Mouse (Mus musculus): ENCODE results near the gene Necap2. TPM values are rescaled to one million over a fixed set of nuclear protein-coding genes. Genes with fewer than 3 reads are reported as not detected.

The Necap2 gene
- polyA plus RNA-seq, 1 experiment from 2014 or later: 43.2 TPM

- H3K9ac ChIP-seq: no peak overlapping the region
- no peak for ATAC-seq (ENCODE audit: insufficient number of reproducible peaks, low FRiP score)
- 69% methylated on average over 4 of the region's 4 CpGs for WGBS
- peak overlapping the region; percentile 78 for H3K27ac ChIP-seq (ENCODE audit: poor library complexity, severe bottlenecking)
- H3K4me3 ChIP-seq: no peak overlapping the region
- 0 out of 2 replicates have a peak overlapping the region, but pooled peaks have one; percentile 9 for H3K4me2 ChIP-seq
- H3K27me3 ChIP-seq (replicated peaks): no peaks in the 10 kb centered on the region
- no peaks in the 10 kb centered on the region for H3K9me3 ChIP-seq (replicated peaks)
- peaks cover 54% of the 10 kb centered on the region for H3K4me1 ChIP-seq (replicated peaks)
- H3K36me3 ChIP-seq: peaks cover 55% of the 10 kb centered on the region
These were observed 4.0 kb downstream of the Necap2 start for GRCm38 (mm10) chr4:141074109-141074508.

GRCm38 (mm10) chr4:141073661-141074060 lies 4.5 kb downstream of the Necap2 start:
- peaks cover 58% of the 10 kb centered on the region for H3K4me1 ChIP-seq (replicated peaks)
- peak; percentile 49; the same call in 1 of the 2 replicates for ATAC-seq (ENCODE audit: insufficient number of reproducible peaks, low FRiP score)

GRCm38 (mm10) chr4:141072502-141072901 lies 5.7 kb downstream of the Necap2 start:
- no peaks in the 10 kb centered on the region for H3K27me3 ChIP-seq (replicated peaks)
- H3K36me3 ChIP-seq: peaks cover 71% of the 10 kb centered on the region
- 90% methylated on average over 11 of the region's 11 CpGs for WGBS
- no peaks in the 10 kb centered on the region for H3K9me3 ChIP-seq (replicated peaks)
- no peak overlapping the region for H3K9ac ChIP-seq
- H3K4me2 ChIP-seq: no peak overlapping the region
- no peak overlapping the region for H3K27ac ChIP-seq (ENCODE audit: poor library complexity, severe bottlenecking)
- peaks cover 68% of the 10 kb centered on the region for H3K4me1 ChIP-seq (replicated peaks)
- no peak overlapping the region for H3K4me3 ChIP-seq
- ATAC-seq (ENCODE audit: insufficient number of reproducible peaks, low FRiP score): no peak

More at GRCm38 (mm10) chr4:141073661-141074060, 4.5 kb downstream of the Necap2 start:
- Histone ChIP-seq H3K9me3 (replicated peaks) (no peaks in the 10 kb centered on the region), H3K27ac (ENCODE audit: poor library complexity, severe bottlenecking) (peak overlapping the region; percentile 78), H3K36me3 (peaks cover 60% of the 10 kb centered on the region), H3K4me2 (0 out of 2 replicates have a peak overlapping the region, but pooled peaks have one; percentile 9), H3K4me3 (no peak overlapping the region), H3K27me3 (replicated peaks) (no peaks in the 10 kb centered on the region), H3K9ac (no peak overlapping the region)
- 63% methylated on average over 9 of the region's 9 CpGs for WGBS

- H3K9me3 ChIP-seq (replicated peaks): no peaks in the 10 kb centered on the region
- H3K4me1 ChIP-seq (replicated peaks): peaks cover 54% of the 10 kb centered on the region
- H3K27me3 ChIP-seq (replicated peaks): no peaks in the 10 kb centered on the region
- H3K36me3 ChIP-seq: peaks cover 86% of the 10 kb centered on the region
- H3K9ac ChIP-seq: no peak overlapping the region
- no peak overlapping the region for H3K4me3 ChIP-seq
- no peak overlapping the region for H3K4me2 ChIP-seq
- 63% methylated on average over 4 of the region's 4 CpGs for WGBS
- no peak for ATAC-seq (ENCODE audit: insufficient number of reproducible peaks, low FRiP score)
- no peak overlapping the region for H3K27ac ChIP-seq (ENCODE audit: poor library complexity, severe bottlenecking)
These were observed 8.4 kb downstream of the Necap2 start for GRCm38 (mm10) chr4:141069731-141070130.

GRCm38 (mm10) chr4:141068655-141069054 lies 9.5 kb downstream of the Necap2 start:
- Histone ChIP-seq H3K27me3 (replicated peaks) (no peaks in the 10 kb centered on the region), H3K9me3 (replicated peaks) (no peaks in the 10 kb centered on the region), H3K36me3 (peaks cover 82% of the 10 kb centered on the region), H3K4me1 (replicated peaks) (peaks cover 43% of the 10 kb centered on the region), H3K4me2 (no peak overlapping the region), H3K27ac (ENCODE audit: poor library complexity, severe bottlenecking) (no peak overlapping the region), H3K9ac (no peak overlapping the region), H3K4me3 (no peak overlapping the region)
- ATAC-seq (ENCODE audit: insufficient number of reproducible peaks, low FRiP score): no peak
- 43% methylated on average over 8 of the region's 8 CpGs for WGBS

- no peak overlapping the region for H3K4me3 ChIP-seq
- peaks cover 34% of the 10 kb centered on the region for H3K4me1 ChIP-seq (replicated peaks)
- H3K27ac ChIP-seq (ENCODE audit: poor library complexity, severe bottlenecking): no peak overlapping the region; the same call in 1 of the 2 replicates
- H3K9me3 ChIP-seq (replicated peaks): no peaks in the 10 kb centered on the region
- 0 out of 2 replicates have a peak overlapping the region, but pooled peaks have one; percentile 22 for H3K9ac ChIP-seq
- no peak overlapping the region for H3K4me2 ChIP-seq
- WGBS: 87% methylated on average over 9 of the region's 9 CpGs
- H3K36me3 ChIP-seq: peaks cover 72% of the 10 kb centered on the region
- H3K27me3 ChIP-seq (replicated peaks): no peaks in the 10 kb centered on the region
- no peak for ATAC-seq (ENCODE audit: insufficient number of reproducible peaks, low FRiP score)
These were observed 10.6 kb downstream of the Necap2 start for GRCm38 (mm10) chr4:141067516-141068046.

- ATAC-seq (ENCODE audit: insufficient number of reproducible peaks, low FRiP score): no peak
- no peaks in the 10 kb centered on the region for H3K9me3 ChIP-seq (replicated peaks)
- H3K9ac ChIP-seq: 0 out of 2 replicates have a peak overlapping the region, but pooled peaks have one; percentile 22
- peaks cover 66% of the 10 kb centered on the region for H3K36me3 ChIP-seq
- no peaks in the 10 kb centered on the region for H3K27me3 ChIP-seq (replicated peaks)
- no peak overlapping the region for H3K4me3 ChIP-seq
- WGBS: 80% methylated on average over 12 of the region's 12 CpGs
- H3K4me2 ChIP-seq: no peak overlapping the region
- H3K4me1 ChIP-seq (replicated peaks): peaks cover 32% of the 10 kb centered on the region
- H3K27ac ChIP-seq (ENCODE audit: poor library complexity, severe bottlenecking): no peak overlapping the region
These were observed 11.2 kb downstream of the Necap2 start for GRCm38 (mm10) chr4:141066709-141067515.

GRCm38 (mm10) chr4:141065123-141065522 lies 13.0 kb downstream of the Necap2 start:
- H3K27me3 ChIP-seq (replicated peaks): no peaks in the 10 kb centered on the region
- H3K9ac ChIP-seq: no peak overlapping the region
- no peak overlapping the region for H3K27ac ChIP-seq (ENCODE audit: poor library complexity, severe bottlenecking)
- 7% methylated on average over 8 of the region's 8 CpGs for WGBS
- H3K9me3 ChIP-seq (replicated peaks): no peaks in the 10 kb centered on the region
- ATAC-seq (ENCODE audit: insufficient number of reproducible peaks, low FRiP score): no peak
- H3K4me1 ChIP-seq (replicated peaks): peaks cover 34% of the 10 kb centered on the region
- H3K4me2 ChIP-seq: no peak overlapping the region
- peaks cover 48% of the 10 kb centered on the region for H3K36me3 ChIP-seq
- no peak overlapping the region for H3K4me3 ChIP-seq

GRCm38 (mm10) chr4:141064104-141064659 lies 14.0 kb downstream of the Necap2 start:
- Histone ChIP-seq H3K4me2 (no peak overlapping the region), H3K4me1 (replicated peaks) (peaks cover 36% of the 10 kb centered on the region), H3K4me3 (no peak overlapping the region), H3K9me3 (replicated peaks) (no peaks in the 10 kb centered on the region), H3K27me3 (replicated peaks) (no peaks in the 10 kb centered on the region), H3K36me3 (peaks cover 38% of the 10 kb centered on the region), H3K27ac (ENCODE audit: poor library complexity, severe bottlenecking) (no peak overlapping the region), H3K9ac (0 out of 2 replicates have a peak overlapping the region, but pooled peaks have one; percentile 9)
- 74% methylated on average over 4 of the region's 4 CpGs for WGBS
- no peak for ATAC-seq (ENCODE audit: insufficient number of reproducible peaks, low FRiP score)

GRCm38 (mm10) chr4:141060426-141061301 lies 17.5 kb downstream of the Necap2 start, which contains the start of gene Crocc:
Gene Crocc (minus strand): TSS chr4:141060550.
- H3K27ac ChIP-seq (ENCODE audit: poor library complexity, severe bottlenecking): peak within 1 kb of the TSS; percentile 91
- H3K9me3 ChIP-seq (replicated peaks): no peaks in the 10 kb centered on the region
- H3K4me1 ChIP-seq (replicated peaks): peaks cover 9% of the 10 kb centered on the region
- H3K4me3 ChIP-seq: peak within 1 kb of the TSS; percentile 71
- H3K4me2 ChIP-seq: peak within 1 kb of the TSS; percentile 86
- WGBS: under 1% methylated on average over 77 of the region's 77 CpGs
- H3K9ac ChIP-seq: peak within 1 kb of the TSS; percentile 89
- peaks cover 17% of the 10 kb centered on the region for H3K36me3 ChIP-seq
- ATAC-seq (ENCODE audit: insufficient number of reproducible peaks, low FRiP score): peak; percentile 95
- no peaks in the 10 kb centered on the region for H3K27me3 ChIP-seq (replicated peaks)

All from heart, embryonic 12.5 days (tissue).